Mouse (Mus musculus) embryonic facial prominence, embryonic 14.5 days (tissue): ENCODE measurements around the gene Taf10. TPM values are rescaled to one million over a fixed set of nuclear protein-coding genes. Genes with fewer than 3 reads are reported as not detected.
"Not testable (repeated sequence)": the region's sequence is repeated elsewhere in the genome, so short reads cannot be mapped to it uniquely, and the experiment has no call there.

Source experiments
- ATAC-seq: fragments of 200-750 bp; cut with Nextera tagmentation; 2 replicates; pipeline ENCODE4 v1.8.0; 2017; ENCODE audit warnings: low read depth, moderate number of reproducible peaks, moderate TSS enrichment
- DNase-seq: peaks from one replicate; pipeline ENCODE4 v3.0.0-alpha.2; 2015; ENCODE audit warnings: low spot score
- H3K27ac ChIP-seq: fragments of 300-500 bp; sonication (generic); replicated peaks from 2 replicates; pipeline ENCODE4 v1.5.1; 2014; ENCODE audit warnings: low read depth, mild to moderate bottlenecking, low read length, moderate library complexity
- H3K27me3 ChIP-seq: fragments of 300-500 bp; sonication (generic); replicated peaks from 2 replicates; pipeline ENCODE4 v1.6.1; 2014; ENCODE audit warnings: low read length; ENCODE audit not compliant: control insufficient read depth, insufficient read depth
- H3K36me3 ChIP-seq: fragments of 300-500 bp; sonication (generic); 2 replicates; pipeline ENCODE4 v1.6.1; 2014; ENCODE audit warnings: low read length, mixed read lengths; ENCODE audit not compliant: control insufficient read depth, insufficient read depth
- H3K4me1 ChIP-seq: fragments of 300-500 bp; sonication (generic); 2 replicates; pipeline ENCODE4 v1.6.1; 2014; ENCODE audit warnings: antibody characterized with exemption, low read length; ENCODE audit not compliant: control insufficient read depth, insufficient read depth
- H3K4me2 ChIP-seq: fragments of 300-500 bp; sonication (generic); 2 replicates; pipeline ENCODE4 v1.6.1; 2014; ENCODE audit warnings: low read depth, mild to moderate bottlenecking, low read length, moderate library complexity, mixed read lengths
- H3K4me3 ChIP-seq: fragments of 300-500 bp; sonication (generic); 2 replicates; pipeline ENCODE4 v1.5.1; 2014; ENCODE audit warnings: low read depth, mild to moderate bottlenecking, low read length
- H3K9ac ChIP-seq: fragments of 300-500 bp; sonication (generic); 2 replicates; pipeline ENCODE4 v1.6.1; 2014; ENCODE audit warnings: low read depth, mild to moderate bottlenecking, low read length, moderate library complexity, mixed read lengths
- H3K9me3 ChIP-seq: fragments of 300-500 bp; sonication (generic); 2 replicates; pipeline ENCODE4 v1.6.1; 2016; ENCODE audit warnings: low read length; ENCODE audit not compliant: control insufficient read depth
- WGBS: fragments of 180-500 bp; shearing (Covaris S2); extraction: QIAGEN DNeasy Blood & Tissue Kit; methylation state at CpG from one replicate; pipeline ENCODE4 v1.1.7; 2014; 5-methylcytosine and 5-hydroxymethylcytosine counted together
- polyA plus RNA-seq: library from polyadenylated mRNA; unstranded; fragments of >200 nt; fragmentation: Nextera tagmentation; extraction: Ambion mirVana; gene quantifications from 2 replicates; pipeline ENCODE4 v1.2.1, GENCODE M21; 2014

Gene Taf10
- polyA plus RNA-seq, 1 experiment from 2014 or later: 166 TPM

DNA sequence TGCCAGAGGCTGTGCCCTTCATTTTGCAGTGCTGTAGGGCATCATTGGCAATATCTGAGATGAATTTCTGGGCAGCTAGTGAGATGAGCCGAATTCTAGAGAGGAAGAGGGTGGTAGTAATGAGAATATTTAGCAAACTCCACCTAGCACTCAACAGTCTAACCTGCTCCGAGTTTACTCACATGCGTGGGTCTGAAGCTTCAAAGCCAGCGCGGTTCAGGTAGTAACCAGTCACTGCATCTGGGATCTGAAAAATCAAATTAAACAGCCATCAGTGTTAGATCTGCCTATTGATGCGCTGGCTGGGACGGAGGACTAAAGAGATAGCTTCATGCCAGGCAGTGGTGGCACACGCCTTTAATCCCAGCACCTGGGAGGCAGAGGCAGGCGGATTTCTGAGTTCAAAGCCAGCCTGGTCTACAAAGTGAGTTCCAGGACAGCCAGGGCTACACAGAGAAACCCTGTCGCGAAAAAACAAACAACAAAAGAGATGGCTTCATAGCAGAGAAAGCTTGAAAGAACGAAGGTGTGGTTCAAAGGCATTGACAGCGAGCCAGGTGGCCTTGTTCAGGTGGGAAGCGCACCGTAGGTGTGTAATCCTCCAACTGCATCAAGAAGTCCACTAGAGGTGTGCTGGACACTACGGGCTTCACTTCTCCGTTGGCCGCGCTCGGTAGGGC lies 775 bp downstream of the Taf10 start:
- peak overlapping the region; percentile 49; the same call in 1 of the 2 replicates for H3K27ac ChIP-seq
- H3K36me3 ChIP-seq: peaks cover 56% of the 10 kb centered on the region

DNA sequence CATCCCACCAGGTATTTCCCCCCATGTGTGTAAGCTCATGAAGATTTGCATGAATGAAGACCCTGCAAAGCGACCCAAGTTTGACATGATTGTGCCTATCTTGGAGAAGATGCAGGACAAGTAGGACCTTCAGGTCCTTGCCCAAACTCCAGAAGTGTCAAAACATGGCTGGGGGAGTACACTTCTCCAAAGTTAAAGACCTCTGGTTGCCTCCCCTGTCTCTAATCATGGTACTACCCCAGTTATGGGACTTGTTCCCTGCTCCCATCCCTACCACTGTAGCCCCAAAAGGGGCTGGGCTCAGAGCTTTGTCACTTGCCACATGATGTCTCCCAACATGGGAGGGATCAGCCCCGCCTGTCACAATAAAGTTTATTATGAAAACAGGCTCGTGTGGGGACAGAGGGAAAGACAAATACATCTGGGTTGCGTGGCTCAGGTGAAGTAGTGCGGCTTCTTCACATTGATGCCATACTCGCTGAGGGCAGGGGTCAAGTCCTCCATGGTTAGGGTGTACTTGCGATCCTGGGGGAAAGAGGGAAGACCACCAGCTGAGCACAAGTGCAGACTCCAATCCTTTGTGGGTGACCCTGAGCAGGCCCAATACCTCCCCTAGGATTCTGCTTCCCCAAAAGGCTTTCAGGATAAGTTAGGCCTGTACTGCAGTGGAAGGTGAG lies 1.5 kb downstream of the Taf10 start:
- Histone ChIP-seq H3K4me1 (peaks cover 19% of the 10 kb centered on the region), H3K36me3 (peaks cover 49% of the 10 kb centered on the region), H3K4me2 (peak overlapping the region; percentile 83; the same call in 1 of the 2 replicates)
- H3K27me3 ChIP-seq, DNase-seq, H3K4me3 ChIP-seq, H3K9ac ChIP-seq, H3K9me3 ChIP-seq, H3K27ac ChIP-seq, ATAC-seq: not testable (repeated sequence)
- 84% methylated on average over 7 of the region's 7 CpGs for WGBS

More for the DNA sequence above, 775 bp downstream of the Taf10 start:
- H3K4me2 ChIP-seq: peak overlapping the region; percentile 83
- 44% methylated on average over 15 of the region's 20 CpGs for WGBS
- not testable (repeated sequence) for H3K27me3 ChIP-seq, H3K9me3 ChIP-seq, DNase-seq
- H3K4me3 ChIP-seq: peak overlapping the region; percentile 75
- H3K4me1 ChIP-seq: peaks cover 12% of the 10 kb centered on the region; the same call in 1 of the 2 replicates
- peak overlapping the region; percentile 89 for H3K9ac ChIP-seq
- peak; percentile 4 for ATAC-seq

DNA sequence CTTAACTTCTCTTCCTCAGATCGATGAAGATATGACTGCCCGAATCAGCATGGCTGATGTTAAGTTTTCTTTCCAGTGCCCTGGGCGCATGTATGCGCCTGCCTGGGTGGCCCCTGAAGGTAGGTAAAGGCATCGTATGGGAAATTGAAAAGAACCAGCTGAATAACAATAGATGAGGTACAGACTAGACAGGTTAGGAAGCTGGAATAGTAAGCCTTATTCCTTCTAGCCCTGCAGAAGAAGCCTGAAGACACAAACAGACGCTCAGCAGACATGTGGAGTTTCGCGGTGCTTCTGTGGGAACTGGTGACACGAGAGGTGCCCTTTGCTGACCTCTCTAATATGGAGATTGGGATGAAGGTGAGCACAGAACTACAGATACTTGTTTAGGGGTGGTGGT lies 2.2 kb downstream of the Taf10 start:
- DNase-seq (no peak), ATAC-seq (no peak)
- Histone ChIP-seq H3K27me3 (no peaks in the 10 kb centered on the region), H3K4me3 (no peak overlapping the region), H3K27ac (no peak overlapping the region), H3K4me1 (peaks cover 21% of the 10 kb centered on the region), H3K36me3 (peaks cover 44% of the 10 kb centered on the region), H3K4me2 (no peak overlapping the region), H3K9me3 (no peaks in the 10 kb centered on the region), H3K9ac (no peak overlapping the region)
- 88% methylated on average over 9 of the region's 9 CpGs for WGBS

DNA sequence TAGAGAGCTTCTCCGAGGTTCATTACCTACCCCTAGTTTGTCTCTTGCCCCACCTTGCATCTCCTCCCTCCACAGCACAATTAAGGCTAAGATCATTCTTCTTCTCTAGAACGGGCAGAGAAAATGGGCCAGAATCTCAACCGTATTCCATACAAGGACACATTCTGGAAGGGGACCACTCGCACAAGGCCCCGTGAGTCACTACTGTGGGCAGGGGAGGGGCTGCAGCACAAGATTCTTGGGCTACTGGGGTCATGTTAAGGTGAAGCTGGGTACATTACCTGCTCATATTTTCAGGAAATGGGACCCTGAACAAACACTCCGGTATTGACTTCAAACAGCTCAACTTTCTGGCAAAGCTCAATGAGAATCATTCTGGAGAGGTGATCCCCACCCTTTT lies 3.3 kb downstream of the Taf10 start:
- 81% methylated on average over 6 of the region's 6 CpGs for WGBS
- Histone ChIP-seq H3K27ac (no peak overlapping the region), H3K4me1 (peaks cover 21% of the 10 kb centered on the region), H3K27me3 (no peaks in the 10 kb centered on the region), H3K9ac (no peak overlapping the region), H3K9me3 (no peaks in the 10 kb centered on the region), H3K36me3 (peaks cover 35% of the 10 kb centered on the region), H3K4me2 (no peak overlapping the region), H3K4me3 (no peak overlapping the region)
- DNase-seq: no peak
- no peak for ATAC-seq

DNA sequence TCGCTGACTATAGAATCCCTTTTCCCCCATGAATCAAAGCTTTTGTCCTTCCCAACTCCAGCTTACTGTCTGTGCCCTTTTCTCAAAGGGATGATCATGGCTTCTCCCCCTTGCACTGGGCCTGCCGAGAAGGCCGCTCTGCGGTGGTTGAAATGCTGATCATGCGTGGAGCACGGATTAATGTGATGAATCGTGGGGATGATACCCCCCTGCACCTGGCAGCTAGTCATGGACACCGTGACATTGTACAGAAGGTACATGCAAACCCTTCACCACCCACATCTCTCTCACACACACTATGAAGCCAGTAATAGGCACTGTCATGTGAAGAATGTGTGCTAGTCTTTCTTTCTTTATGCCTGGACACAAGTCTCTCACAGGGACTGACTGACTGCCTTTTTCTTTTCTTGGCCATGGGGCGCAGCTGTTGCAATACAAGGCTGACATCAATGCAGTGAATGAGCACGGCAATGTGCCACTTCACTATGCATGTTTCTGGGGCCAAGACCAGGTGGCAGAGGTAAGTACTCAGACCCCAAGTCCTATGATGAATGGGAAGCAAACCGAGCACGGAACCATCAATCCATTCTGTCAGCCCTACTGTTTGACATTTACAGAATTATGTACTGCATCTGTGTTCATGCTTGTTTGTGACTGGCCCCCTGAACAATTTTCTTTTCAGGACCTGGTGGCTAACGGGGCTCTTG lies 3.9 kb downstream of the Taf10 start:
- 86% methylated on average over 13 of the region's 13 CpGs for WGBS
- DNase-seq: no peak
- H3K36me3 ChIP-seq: peaks cover 35% of the 10 kb centered on the region
- H3K27me3 ChIP-seq: no peaks in the 10 kb centered on the region
- no peak overlapping the region for H3K4me2 ChIP-seq
- no peak overlapping the region for H3K27ac ChIP-seq
- H3K9ac ChIP-seq: no peak overlapping the region
- no peak overlapping the region for H3K4me3 ChIP-seq
- H3K9me3 ChIP-seq: no peaks in the 10 kb centered on the region
- H3K4me1 ChIP-seq: peaks cover 21% of the 10 kb centered on the region
- no peak for ATAC-seq

DNA sequence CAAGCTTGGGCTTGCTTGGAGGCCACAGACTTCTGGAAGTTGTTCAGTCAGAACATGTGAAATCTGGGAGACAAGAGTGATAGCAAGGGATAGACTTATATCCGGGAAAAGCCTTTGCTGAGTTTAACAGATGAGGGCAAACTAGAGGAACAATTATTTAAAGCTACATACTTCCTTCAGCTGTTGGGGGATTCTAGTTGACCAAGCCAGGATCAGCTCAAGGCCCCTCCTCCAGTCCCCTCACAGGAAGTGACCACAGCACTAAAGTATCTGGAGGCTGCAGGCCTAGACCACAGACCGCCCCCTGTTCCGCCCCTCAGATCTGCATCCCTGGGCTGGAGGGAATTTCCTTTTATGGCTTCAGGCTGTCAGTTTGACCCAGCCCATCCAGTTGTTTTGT lies 5.2 kb downstream of the Taf10 start:
- H3K9ac ChIP-seq: peak overlapping the region; percentile 32; the same call in 1 of the 2 replicates
- peak; percentile 72 for ATAC-seq
- 24% methylated on average over 3 of the region's 3 CpGs for WGBS
- peak overlapping the region; percentile 84 for H3K27ac ChIP-seq
- no peaks in the 10 kb centered on the region for H3K27me3 ChIP-seq
- peak; percentile 94 for DNase-seq
- peak overlapping the region; percentile 84 for H3K4me3 ChIP-seq
- H3K4me1 ChIP-seq: peaks cover 21% of the 10 kb centered on the region
- H3K36me3 ChIP-seq: peaks cover 43% of the 10 kb centered on the region
- H3K9me3 ChIP-seq: no peaks in the 10 kb centered on the region
- H3K4me2 ChIP-seq: peak overlapping the region; percentile 73

DNA sequence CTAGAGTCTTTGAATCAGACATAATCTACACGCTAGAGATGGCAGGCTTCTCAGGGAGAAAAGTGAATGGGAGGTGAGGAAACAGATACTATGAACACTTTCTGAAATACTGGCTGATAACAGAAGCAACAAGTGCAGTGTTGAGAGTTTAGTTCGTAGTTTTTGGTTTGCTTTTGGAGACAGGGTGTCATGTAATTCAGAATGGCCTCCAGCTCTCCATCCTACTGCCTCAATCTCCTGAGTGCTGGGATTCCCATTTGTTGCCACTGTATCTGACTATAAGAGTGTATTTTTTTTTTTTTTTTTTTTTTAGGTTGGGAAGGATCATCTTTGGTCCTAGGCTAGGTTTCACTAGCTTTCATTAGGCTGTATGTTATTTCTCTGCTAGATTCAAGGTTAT lies 5.9 kb downstream of the Taf10 start:
- Histone ChIP-seq H3K36me3 (peaks cover 50% of the 10 kb centered on the region), H3K9me3 (no peaks in the 10 kb centered on the region), H3K4me2 (peak overlapping the region; percentile 73), H3K27ac (peak overlapping the region; percentile 84), H3K27me3 (no peaks in the 10 kb centered on the region), H3K4me1 (peaks cover 21% of the 10 kb centered on the region), H3K4me3 (peak overlapping the region; percentile 84), H3K9ac (peak overlapping the region; percentile 32; the same call in 1 of the 2 replicates)
- WGBS: 57% methylated on average over 2 of the region's 2 CpGs
- no peak for ATAC-seq
- DNase-seq: no peak

DNA sequence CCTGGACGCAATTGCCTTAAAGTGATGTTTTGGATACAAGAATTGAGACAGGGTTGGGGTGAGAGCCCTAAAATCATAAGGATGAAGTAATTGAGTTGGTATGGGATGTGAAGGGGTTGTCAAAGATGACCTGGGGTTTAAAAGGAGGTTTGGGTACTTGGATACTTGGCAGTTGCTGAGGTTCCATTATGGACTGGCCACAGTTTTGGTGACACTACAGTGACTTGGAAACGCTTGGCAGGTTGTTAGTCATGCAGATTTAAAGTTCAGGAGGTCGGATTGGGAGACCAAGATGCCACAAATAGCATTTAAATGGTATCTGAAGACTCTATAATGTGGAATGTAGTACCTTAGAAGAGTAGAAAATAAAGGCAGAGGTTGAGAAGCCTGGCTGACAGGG lies 6.5 kb downstream of the Taf10 start:
- Histone ChIP-seq H3K27ac (peak overlapping the region; percentile 89; the same call in 1 of the 2 replicates), H3K27me3 (no peaks in the 10 kb centered on the region), H3K9ac (peak overlapping the region; percentile 89), H3K36me3 (peaks cover 51% of the 10 kb centered on the region), H3K4me1 (peaks cover 21% of the 10 kb centered on the region), H3K4me2 (peak overlapping the region; percentile 73), H3K4me3 (peak overlapping the region; percentile 84), H3K9me3 (no peaks in the 10 kb centered on the region)
- no peak for DNase-seq
- 23% methylated on average over 3 of the region's 3 CpGs for WGBS
- no peak for ATAC-seq
